Mouse (Mus musculus) thymus, postnatal 4 days (tissue): Measurements from ENCODE around the gene Kdm3a.

Source experiments
- DNase-seq: peaks from one replicate; pipeline ENCODE4 v3.0.0; 2021

The Kdm3a gene

DNA sequence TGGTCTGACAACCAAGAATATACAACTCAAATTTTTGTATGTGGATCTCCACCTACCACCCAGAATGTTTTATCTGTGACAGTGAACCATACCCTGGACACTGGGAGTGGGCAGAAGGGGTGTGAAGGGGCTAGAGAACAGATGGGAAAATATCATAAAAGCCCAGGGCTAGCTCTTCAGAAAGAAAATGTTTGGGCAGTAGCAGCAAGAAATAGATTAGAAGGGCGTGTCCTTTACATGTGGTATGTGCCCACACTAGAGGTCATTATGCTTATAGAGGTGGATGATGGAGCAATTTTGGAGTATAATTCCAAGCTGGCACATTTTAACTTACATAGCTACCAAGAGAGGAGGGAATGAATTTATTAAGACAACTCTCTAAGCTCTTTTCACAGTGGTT is 57.4 kb downstream of the Kdm3a start:
- DNase-seq = no peak

DNA sequence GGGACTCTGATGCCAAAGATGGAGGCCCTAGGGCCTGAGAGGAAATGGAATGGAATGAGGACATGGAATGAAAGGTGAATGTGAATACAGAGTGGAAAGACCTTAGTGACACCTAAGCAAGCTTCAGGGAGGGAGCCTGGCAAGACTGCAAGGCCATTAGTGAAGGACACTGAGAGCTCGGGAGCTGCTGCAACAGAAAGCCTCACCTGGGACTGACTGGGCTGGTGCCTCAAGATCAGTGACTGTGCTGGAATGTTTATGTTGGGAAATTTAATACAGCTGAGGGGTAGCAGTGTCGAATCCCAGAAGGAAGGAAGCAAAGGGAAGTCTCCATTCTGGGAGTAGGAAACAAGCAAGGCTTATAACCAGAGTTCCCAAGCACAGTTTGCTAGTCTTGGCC is 63.8 kb downstream of the Kdm3a start:
- DNase-seq = no peak

- DNase-seq = no peak
Measured at GRCm38 (mm10) chr6:71568616-71569015, 64.2 kb downstream of the Kdm3a start.

GRCm38 (mm10) chr6:71556826-71557225 is 76.0 kb downstream of the Kdm3a start:
- DNase-seq = no peak

DNA sequence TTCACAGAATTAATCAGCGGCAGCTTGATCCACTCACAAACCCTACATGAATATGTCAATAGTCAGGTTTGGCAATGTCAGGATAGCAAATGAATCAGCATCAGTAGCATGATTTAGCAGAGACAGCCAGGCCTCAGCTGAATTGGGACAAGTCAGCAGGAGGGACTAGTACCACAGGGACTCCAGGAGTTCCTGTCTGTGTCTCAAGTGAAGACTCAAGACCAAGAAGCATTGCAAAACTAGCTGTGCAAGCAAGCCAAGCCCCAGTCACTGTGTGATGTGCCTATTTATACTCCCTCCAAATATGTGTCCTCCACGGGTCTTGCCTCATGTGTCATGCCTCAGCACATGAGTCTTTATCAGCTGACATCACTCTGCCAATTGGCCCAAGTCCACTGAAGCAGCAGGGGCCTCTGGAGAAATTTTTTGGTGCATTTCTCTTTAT is 77.3 kb downstream of the Kdm3a start:
- DNase-seq = no peak

- DNase-seq = peak; percentile 97
Measured at GRCm38 (mm10) chr6:71543686-71544499, 88.9 kb downstream of the Kdm3a start, which contains the start of gene Chmp3. Chmp3 (plus strand) TSS chr6:71543797.
